Mouse (Mus musculus) G1E (cell line): ENCODE measurements around the gene Pmvk.

Source experiments
- CTCF ChIP-seq: IDR thresholded peaks from 2 replicates; pipeline ENCODE4 v1.5.1; 2012; ENCODE audit warnings: low read depth, low read length, inconsistent platforms, mixed read lengths
- GATA1 ChIP-seq: IDR thresholded peaks from 2 replicates; pipeline ENCODE4 v1.6.1; 2012; ENCODE audit warnings: borderline replicate concordance, low read length, inconsistent platforms, mixed read lengths
- POLR2AphosphoS5 ChIP-seq: IDR thresholded peaks from 2 replicates; pipeline ENCODE4 v1.6.1; 2012; ENCODE audit warnings: low read depth, low read length, inconsistent platforms; ENCODE audit not compliant: insufficient replicate concordance
- TAL1 ChIP-seq: conservative IDR thresholded peaks from 2 replicates; pipeline ENCODE4 v1.6.1; 2012; ENCODE audit warnings: low read depth, low read length, inconsistent platforms, mixed read lengths

DNA sequence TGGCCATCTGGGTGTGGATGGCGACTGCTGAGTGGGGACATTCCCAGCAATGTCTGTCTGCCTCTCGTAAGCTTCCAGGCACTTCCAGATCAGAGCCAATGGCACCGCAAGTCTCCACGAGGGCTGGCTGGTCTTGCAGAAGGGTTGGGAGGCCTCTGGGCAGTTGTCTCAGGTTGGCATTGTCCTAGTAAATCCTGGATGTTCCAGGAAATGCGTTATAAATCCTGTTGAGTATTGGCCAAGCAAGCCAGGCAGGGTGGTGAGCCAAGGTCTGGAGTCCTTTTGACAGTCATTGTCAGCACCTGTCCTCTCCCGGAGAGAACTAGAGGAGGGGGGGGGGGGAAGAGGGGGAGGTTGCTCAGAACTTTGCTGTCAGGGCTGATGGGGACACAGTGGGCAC is 24.7 kb downstream of the Pmvk start:
- TF ChIP-seq CTCF (no peak), TAL1 (no peak), POLR2AphosphoS5 (no peak), GATA1 (no peak)
